Mouse (Mus musculus) heart, postnatal 10 days (tissue): ENCODE measurements around the gene Cog7. TPM values are rescaled to one million over a fixed set of nuclear protein-coding genes. Genes with fewer than 3 reads are reported as not detected.

Experiments
- DNase-seq, 2 experiments: peaks; one replicate each; pipeline ENCODE4 v3.0.0; 2021
- intact Hi-C: fragments of 180-260 bp; cut with DNase I; formaldehyde crosslinking; loops from one replicate; pipeline ENCODE4 v1.15.1; 2025
- total RNA-seq, 2 experiments: library from RNA; stranded (reverse); gene quantifications; 2 replicates each; pipeline ENCODE4 v1.2.3; 2021

Cog7 gene
- total RNA-seq: 10 to 100 TPM; 16.0 to 19.2 TPM

DNA sequence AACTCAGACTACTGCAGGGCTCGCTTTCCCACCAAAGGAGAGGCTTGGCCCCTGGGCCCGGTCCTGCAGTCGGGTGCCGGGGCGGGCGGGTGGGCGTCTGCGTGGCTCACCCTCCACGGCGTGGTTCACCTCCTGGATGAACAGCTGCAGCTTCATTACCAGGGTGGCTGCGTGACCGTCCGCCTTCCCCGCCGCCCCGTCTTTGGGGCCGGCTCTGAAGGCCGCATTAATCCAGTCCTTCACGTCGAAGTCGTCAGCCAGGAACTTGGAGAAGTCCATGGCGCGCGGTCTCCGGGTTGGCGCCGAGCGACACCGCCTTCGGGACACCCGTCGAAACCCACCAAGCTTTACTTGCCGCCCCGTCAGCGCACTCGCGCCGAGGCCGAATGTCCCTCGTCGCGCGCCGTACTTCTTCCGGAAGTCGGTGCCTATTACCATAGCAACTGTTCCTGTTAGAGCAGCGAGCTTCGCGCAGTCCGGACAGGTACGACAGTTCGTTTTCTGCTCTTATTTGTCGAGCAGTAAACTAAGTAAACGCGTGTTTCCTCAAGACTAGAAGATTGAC is at the start of gene Cog7:
Gene Cog7, minus strand, starts transcription at position 405 of the 565 bp plus-strand sequence.
- intact Hi-C loops: no loop called here
- peak; percentile 94 to 97 for DNase-seq

DNA sequence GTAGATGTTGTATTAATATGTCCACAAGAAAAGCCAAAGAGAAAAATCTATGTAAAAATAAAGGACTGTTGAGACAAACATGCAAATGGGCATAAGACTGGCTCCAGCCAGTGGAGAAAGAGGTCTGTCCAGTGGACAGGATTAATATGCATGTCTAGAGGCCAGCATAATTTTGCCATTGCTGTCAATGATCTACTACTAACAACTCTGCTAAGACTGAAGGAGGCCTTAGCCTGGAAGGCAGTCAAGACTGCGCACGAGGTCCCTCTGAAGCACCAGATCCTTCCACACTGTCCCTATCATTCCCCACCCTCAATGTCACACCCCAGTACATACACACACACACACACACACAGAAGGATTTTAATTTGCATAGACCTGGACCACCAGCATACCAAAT is 40.6 kb upstream of the Cog7 start:
- intact Hi-C loops: no loop called here
- no peak for DNase-seq

DNA sequence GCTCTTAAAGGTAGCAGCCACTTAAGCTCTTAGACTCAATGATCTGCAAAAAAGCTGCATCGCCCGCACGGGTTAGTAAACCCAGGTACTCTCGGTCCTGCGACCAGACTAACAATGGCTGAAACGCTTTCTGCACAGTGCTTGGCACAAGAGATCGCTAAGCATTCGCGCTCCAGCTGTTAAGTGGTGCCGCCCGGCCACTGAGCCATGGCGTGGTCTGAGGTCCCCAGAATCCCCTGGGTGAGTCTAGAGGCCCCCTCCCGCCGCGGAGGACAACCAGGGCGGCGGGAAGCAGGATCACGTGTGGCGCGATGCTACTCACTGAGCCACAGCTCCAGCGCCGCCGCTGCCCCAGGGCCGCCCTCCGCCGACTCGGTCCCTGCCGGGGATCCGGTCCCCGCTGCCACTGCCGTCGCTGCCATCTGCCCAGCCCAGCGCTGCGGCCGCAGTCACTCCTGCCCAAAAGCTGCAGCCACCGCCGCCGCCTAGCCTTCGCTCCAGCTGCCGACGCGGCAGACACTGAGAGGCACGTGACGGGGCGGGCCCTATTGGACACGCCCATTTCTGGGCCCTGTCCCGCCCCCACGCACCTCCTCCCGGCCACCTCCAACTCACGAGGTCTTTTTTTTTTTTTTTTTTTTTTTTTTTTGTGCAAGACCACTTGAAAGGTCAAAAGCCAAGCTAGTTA is 39.3 kb upstream of the Cog7 start, which contains the start of gene Gga2:
Gene Gga2, minus strand, starts transcription at position 556 of the 688 bp plus-strand sequence.
- DNase-seq: peak; percentile 91 to 92
- intact Hi-C loops: loop anchor here (1.0 kb wide), 1 partner anchor 45 kb away; no protein-coding TSS in a partner anchor

DNA sequence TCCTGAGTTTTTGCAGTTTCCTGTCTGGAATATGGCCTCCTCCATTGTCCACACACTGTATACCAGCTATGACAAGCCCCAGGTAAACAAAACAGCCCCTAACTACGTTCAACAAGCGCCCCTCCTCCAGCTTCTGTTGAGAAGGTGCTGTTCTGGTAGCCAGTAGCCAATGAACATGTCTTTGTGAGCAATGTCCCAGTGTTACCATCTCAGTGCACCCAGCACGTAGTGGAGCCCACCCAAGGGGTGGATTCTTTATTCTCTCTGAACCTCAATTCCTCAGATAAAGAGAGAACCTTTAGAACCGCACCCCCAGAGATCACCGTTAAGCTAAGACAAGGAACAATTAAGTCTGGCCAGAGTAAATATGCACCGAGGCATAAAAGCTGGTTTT is 38.8 kb upstream of the Cog7 start:
- peak in 1 of 2 experiments; percentile 28 for DNase-seq
- intact Hi-C loops: loop anchor here (1.0 kb wide), 1 partner anchor 46 kb away; no protein-coding TSS in a partner anchor

DNA sequence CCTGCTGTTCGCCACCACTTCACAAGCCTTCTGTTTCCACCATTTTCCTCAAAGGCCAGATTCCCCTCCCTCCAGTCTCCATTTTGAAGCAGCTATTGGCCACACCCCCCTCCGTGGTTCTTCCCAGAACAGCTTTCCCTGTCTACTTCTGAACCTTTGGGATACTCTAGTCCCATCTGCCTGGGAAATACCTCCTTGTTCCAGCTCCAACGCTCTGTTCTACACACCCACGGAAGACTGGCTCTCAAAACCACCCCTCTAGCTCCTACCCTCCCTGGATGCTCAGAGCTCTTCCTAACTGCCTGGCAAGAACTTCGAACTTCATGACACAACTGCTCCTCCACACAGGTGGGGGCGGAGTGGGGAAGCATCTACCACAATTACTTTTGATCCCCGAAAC is 37.5 kb upstream of the Cog7 start:
- intact Hi-C loops: no loop called here
- no peak for DNase-seq

DNA sequence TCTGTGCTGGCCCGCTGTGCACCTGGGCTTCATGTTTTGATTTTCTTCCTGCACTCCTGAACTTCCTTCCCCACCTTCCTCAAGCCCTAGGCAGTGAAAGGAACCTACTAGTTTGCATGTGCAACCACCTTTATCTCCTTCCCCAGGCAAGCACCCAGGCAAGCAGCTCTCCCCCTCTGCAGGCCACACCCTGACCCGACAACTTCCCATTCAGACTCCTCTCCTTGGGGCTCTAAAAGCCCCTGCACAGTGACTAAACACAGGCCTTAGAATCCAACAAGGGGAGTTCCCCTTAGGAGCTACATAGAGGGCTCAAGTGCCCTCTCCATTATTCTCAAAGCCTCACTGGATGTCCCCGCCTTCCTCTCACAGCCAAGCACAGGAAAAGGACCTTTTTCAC is 36.7 kb upstream of the Cog7 start:
- no peak for DNase-seq
- intact Hi-C loops: no loop called here

DNA sequence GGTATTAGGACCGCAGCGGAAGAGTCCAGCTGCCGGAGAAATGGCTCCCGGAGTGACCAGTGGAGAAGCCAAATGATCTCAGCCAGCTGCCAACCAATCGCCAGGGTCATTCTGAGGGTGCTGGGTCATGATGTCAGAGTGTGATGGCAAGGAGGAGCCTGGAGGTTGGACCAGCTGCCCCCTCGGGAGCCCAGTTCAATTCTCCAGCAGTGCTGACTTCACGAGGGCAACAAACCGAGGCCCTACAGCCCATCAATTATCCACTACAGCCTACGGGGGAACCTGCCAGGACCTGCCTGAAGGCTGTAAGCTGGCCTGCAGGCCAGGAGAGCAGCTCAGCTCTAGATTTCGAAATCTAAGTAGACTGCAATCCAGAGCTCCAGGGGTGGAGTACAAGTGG is 34.2 kb upstream of the Cog7 start:
- intact Hi-C loops: no loop called here

DNA sequence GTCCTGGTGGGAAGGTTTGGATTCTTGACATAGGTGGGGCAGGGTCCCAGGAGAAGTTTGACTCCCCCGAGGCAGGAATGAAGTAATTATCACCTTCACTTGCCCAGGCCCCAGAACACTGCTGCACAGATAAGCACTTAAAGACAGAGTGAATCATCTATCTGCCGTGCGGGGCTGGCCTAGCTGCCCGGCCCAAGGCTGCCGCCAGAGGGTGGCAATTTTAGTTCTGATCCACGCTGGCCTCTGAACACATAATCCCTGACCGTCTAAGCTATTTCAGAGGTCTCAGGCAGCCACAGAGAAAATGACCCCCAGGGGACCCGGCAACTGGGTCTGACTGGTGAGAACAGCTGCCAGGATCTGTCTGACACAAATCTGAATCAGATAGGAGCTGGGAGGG is 33.6 kb upstream of the Cog7 start:
- peak; percentile 61 for DNase-seq
- intact Hi-C loops: no loop called here

More for the DNA sequence above, 34.2 kb upstream of the Cog7 start:
- DNase-seq: peak; percentile 26 to 31

DNA sequence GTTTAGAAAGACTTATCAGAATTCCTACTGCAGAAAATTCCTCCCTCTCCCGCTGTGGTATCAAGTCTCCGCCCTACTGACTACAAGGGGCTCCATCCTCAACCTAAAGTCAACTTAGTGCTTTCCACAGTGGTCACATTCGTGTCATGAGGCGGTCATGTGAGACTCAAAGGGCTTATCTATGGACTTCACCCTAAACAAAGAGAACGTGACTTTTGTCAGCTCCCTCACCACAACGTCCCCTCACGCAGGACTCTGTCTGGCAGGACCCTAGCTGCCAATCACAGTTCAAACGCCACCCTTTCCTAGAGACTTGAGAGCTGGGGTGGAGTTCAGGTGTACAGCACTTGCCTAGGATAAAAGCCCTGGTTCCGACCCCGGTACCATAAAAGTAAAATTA is 31.4 kb upstream of the Cog7 start:
- no peak for DNase-seq
- intact Hi-C loops: no loop called here

DNA sequence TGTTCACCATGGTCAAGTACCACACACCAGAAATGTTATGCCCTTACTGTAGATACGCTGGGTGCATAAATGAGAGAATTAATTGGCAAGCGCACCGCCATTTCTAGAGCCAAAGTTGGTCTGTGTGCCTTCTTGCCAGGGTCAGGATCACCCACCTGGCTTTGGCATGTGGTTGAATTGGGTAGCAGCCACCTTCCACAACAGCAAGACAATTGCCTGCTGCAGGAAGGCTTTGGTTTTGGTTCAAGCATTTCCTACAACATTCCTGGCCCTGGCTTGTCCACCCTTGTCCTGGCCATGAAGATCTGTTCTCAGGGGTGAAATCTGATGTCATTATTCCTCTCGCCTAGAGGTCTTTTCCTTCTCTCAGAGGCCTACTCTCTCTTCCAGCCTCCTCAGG is 30.9 kb upstream of the Cog7 start:
- intact Hi-C loops: no loop called here
- DNase-seq: peak; percentile 21 to 31

DNA sequence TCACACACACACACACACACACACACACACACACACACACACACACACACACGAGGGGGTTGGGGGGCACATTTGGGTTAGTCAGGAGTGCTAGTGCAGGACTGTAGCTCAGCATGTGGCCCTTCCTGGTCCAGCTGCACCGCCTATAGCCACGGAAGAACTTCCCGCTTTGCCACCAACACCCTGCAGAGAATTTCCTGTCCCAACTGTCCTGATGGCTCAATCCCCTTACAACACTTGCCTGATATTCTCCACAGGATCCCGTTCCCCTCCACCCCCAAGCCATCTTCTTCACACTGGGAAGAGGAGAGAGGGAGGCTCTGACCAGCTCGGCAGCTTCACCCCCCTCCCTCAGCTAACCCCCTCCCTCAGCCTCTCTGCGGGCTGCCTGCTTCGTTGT is 18.9 kb upstream of the Cog7 start:
- intact Hi-C loops: no loop called here
- DNase-seq: no peak

DNA sequence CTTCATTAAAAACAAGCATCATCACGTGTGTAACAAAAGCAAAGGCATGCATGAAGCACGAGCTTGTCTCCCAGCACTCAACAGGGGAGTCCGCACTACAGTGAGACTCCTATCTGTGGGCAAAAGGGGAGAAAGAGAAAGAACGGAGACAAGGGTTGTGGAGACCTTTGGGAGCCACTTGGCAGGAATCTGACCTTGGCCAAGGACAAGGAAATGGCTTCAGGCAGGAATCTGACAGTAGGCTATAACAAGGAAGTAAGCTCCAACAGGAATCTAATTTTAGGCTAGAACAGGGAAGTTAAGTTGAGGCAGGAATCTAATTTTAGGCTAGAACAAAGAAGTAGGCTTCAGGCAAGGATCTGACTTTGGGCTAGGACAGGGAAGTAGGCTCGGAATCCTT is 14.4 kb upstream of the Cog7 start:
- no peak for DNase-seq
- intact Hi-C loops: no loop called here

DNA sequence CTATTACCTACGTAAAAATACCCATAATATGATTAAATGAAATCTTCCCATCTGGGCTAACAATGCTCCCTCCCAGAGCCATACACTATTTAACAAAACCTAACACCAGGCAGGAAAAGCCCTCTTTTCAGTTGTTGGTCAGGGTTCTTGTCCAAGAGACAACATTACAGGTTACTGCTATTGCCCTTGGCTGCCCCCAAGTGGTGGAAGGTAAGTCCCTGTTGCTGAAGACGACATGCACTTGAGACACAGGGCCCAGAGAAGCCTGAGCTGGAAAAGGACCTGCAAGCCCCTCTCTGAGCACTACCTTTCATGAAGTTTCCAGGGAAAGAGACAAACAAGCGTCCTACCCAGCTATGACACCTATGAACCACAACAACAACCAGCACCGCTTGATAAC is 6.5 kb downstream of the Cog7 start:
- peak; percentile 57 to 66 for DNase-seq
- intact Hi-C loops: no loop called here

DNA sequence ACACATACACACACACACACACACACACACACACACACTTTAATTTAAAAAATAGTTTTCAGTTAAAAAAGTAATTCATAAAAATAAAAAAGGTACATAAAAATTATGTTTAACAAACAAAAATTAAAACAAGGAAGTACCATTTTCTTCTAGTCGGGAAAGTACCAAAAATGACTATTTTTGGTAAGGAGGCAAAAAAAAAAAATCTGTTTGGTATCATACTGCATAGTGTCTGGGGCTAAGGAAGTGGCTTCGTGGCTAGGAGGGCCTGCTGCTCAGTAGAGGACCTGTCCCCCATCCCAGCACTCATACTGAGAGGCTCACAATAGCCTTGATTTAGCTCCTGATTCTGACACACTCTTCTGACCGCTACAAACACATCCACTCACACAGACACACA is 9.8 kb downstream of the Cog7 start:
- intact Hi-C loops: no loop called here
- DNase-seq: no peak

DNA sequence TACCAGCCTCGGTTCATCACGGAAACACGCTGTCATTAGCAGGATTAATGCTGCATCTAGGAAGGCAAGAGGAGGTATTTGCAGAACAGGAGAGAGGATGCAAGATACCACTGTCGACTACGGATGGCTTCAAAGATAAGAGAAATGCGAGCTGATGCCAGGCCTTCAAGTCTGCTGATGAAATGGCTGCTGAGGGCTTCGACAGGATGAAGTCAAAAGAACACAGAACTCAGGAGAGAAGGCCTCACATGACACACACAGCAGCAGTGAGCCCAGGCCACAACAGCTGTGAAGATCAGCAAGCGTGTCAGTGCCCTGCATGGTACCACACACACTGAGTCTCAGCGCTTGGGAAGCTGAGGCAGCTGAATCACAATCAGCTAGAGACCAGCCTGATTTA is 11.3 kb downstream of the Cog7 start:
- intact Hi-C loops: no loop called here
- DNase-seq: no peak

DNA sequence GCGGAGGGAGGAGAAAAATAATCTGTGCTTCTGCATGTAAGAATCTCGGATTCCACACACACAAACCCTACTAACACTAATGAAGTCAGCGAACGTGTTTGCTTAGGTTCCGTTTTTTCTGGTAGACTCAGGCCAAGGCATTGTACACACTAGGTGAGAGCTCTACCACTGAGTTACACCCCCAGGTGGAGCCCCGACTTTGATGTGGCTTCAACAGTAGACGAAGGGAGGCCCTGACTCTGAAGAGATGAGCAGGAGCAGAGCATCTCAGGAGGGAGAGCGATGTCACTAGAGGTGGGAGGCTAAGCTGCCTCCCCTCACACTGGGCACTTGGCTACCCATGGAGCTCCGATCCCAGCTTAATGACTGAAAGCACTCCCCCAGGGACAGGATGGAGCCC is 12.7 kb downstream of the Cog7 start:
- intact Hi-C loops: no loop called here

DNA sequence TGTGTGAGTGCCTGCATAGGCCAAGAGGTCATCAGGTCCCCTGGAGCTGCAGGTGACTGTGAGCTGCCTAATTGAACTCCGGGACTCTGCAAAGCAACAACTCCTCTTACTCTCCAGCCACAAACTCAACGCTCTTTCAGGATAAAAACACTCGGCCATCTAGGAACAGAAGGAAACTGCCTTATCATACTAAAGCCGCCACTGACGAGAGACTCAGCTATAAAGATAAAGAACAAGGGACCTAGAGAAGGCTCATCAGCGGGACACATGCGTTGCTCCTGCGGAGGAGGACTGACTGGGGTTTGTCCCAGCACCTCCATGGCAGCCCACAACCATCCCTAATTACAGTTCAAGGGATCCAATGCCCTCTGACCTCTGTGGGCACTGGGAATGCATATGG is 13.3 kb downstream of the Cog7 start:
- intact Hi-C loops: no loop called here
- no peak for DNase-seq

More for the DNA sequence above, 12.7 kb downstream of the Cog7 start:
- no peak for DNase-seq

DNA sequence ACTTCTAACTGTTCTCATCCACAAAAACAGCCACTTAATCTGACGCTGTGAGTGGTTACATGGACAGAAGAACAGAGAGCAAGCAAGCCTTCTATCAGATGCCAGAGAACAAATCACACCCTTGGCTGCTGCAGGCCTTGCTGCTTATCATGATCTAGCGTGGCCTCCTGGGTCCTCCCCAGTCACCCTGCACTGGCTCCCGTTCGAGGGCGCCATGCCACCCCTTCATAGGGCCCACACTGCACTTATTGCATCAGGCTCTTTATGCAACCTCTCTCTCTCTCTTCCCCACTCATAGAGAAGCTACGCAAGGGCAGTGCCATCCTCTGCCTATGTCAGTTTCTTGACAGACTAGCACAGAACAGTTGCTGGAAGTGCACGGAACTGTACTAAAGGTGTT is 15.3 kb downstream of the Cog7 start:
- no peak for DNase-seq
- intact Hi-C loops: no loop called here

DNA sequence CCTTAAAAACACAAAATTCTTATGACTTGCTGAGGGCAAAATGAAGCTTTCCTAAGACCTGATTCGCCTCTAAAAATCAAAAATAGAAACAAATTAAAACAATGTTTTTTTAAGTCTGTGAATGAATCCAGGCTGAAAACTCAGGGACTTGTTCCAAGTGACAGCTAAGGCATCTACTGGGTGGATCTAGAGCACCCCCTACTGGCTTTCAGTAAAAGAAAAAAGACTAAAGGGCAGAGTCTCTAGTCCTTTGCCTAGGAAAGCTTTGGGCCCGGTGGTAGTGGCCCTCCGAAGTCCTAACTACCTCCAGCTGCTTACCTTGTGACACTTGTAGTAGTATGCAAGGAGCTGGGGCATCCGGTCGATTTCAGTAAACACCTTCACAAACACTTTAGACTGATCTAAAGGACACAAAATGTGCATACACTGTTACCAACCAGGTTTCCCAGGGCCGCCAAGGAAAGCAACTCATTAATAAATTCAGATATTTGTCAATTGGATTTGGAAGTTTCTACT is 17.6 kb downstream of the Cog7 start:
- peak; percentile 68 to 80 for DNase-seq
- intact Hi-C loops: loop anchor here (1.0 to 2.0 kb wide), 2 partner anchors 65 to 230 kb away; partner anchors contain the start of gene Scnn1g

DNA sequence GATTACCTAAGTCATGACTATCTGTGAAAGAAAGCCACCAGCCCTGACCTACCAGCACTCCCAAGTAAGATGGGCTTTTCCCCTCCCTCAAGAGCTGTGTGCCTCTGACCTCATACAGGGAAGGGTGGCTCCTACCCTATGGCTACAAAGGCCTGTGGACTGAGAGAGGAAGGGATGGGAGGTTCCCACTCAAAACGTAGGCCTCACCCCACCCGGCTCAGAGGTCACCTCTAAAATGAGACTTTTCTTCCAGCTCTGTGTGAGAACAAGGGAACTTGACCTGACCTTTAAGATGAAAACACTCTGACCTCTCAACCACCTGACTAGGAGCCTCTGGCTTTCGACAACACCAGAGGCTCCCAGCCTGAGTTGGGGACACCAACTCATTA is 18.9 kb downstream of the Cog7 start:
- intact Hi-C loops: loop anchor here (2.0 kb wide), 1 partner anchor 64 kb away; no protein-coding TSS in a partner anchor
- no peak for DNase-seq

DNA sequence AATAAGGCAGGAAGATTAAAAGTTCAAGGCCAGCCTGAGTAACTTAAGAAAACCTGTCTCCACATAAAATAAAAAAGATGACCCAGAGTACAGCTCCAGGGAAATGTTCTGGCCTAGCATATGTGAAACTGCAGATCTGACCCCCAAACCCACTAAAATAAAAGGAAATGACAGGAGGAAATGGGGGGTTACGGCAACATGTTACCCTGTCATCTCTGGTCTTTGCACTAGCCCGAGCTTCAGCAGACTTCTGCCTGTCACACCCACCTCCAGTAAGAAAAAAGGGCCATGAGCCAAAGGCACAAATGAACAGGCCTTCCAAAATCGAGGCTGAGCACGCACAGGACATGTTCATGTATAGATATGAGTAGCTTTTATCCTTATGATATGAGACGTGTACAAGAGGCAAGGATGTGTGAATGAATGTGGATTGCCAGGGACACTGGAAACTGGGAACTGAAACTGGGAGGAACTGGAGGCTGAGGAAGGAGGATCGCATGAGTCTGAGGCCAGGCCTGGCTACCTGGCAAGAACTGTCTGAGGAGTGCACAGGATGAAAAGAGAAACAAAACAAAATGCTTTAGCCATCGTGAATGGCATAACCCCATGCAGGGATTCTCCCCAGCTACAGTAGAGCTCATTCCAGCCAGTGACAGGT is 19.5 kb downstream of the Cog7 start:
- intact Hi-C loops: loop anchor here (2.0 kb wide), 1 partner anchor 63 kb away; no protein-coding TSS in a partner anchor
- DNase-seq: no peak

DNA sequence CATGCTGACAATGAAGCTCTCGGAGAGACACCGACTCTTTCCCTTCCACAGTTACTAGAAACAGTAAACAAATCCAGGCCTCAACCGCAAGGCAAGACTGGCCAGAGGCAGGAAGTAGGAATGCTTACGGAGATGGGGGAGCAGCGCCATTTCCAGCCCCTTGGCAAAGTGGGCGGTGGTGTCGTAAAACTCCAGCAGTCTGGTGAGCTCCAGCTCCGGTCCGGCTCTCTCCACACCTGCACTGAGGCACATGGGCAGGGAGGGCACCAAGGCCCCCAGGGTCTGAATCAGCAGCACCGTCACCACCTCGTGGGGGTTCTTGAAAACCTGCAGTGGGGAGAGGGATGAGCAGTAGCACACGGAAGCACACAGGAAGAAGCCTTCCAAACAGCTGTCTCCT is 25.7 kb downstream of the Cog7 start:
- no peak for DNase-seq
- intact Hi-C loops: no loop called here
